Mouse (Mus musculus) cerebral cortex, adult 2 months (tissue): Measurements from ENCODE around the gene Col5a1.

ENCODE experiments used
- WGBS: fragments of 180-500 bp; shearing (Covaris S2); methylation state at CpG from one replicate; pipeline ENCODE4 v1.1.7; 2018; 5-methylcytosine and 5-hydroxymethylcytosine counted together

Col5a1 gene

GRCm38 (mm10) chr2:27962406-27962805, 76.2 kb downstream of the Col5a1 start:
- WGBS: 83% methylated on average over 3 of the region's 3 CpGs

- WGBS: 22% methylated on average over 6 of the region's 6 CpGs
Observed at GRCm38 (mm10) chr2:27969158-27969557, 82.9 kb downstream of the Col5a1 start.

GRCm38 (mm10) chr2:27973840-27974239, 87.6 kb downstream of the Col5a1 start:
- WGBS: 71% methylated on average over 3 of the region's 3 CpGs

GRCm38 (mm10) chr2:27975786-27976185, 89.6 kb downstream of the Col5a1 start:
- 40% methylated on average over 3 of the region's 3 CpGs for whole genome bisulfite sequencing

GRCm38 (mm10) chr2:27976512-27976911, 90.3 kb downstream of the Col5a1 start:
- WGBS: 65% methylated on average over 4 of the region's 4 CpGs

GRCm38 (mm10) chr2:27981066-27981465, 94.8 kb downstream of the Col5a1 start:
- 93% methylated on average over 2 of the region's 2 CpGs for WGBS

- WGBS: 83% methylated on average over 14 of the region's 14 CpGs
Observed at GRCm38 (mm10) chr2:27981621-27982535, 95.7 kb downstream of the Col5a1 start.

GRCm38 (mm10) chr2:27983884-27984283, 97.7 kb downstream of the Col5a1 start:
- 63% methylated on average over 3 of the region's 3 CpGs for WGBS

GRCm38 (mm10) chr2:27986751-27987150, 100.5 kb downstream of the Col5a1 start:
- WGBS: 97% methylated on average over 4 of the region's 4 CpGs

- WGBS: 47% methylated on average over 13 of the region's 13 CpGs
Observed at GRCm38 (mm10) chr2:27990430-27991211, 104.4 kb downstream of the Col5a1 start.

GRCm38 (mm10) chr2:27993416-27993815, 107.2 kb downstream of the Col5a1 start:
- 87% methylated on average over 5 of the region's 5 CpGs for WGBS

GRCm38 (mm10) chr2:27999996-28000583, 113.9 kb downstream of the Col5a1 start:
- WGBS: 89% methylated on average over 9 of the region's 9 CpGs

GRCm38 (mm10) chr2:28000660-28001059, 114.4 kb downstream of the Col5a1 start:
- 90% methylated on average over 3 of the region's 3 CpGs for WGBS

GRCm38 (mm10) chr2:28001206-28001605, 115.0 kb downstream of the Col5a1 start:
- 81% methylated on average over 11 of the region's 11 CpGs for WGBS

- WGBS: 96% methylated on average over 4 of the region's 4 CpGs
Observed at GRCm38 (mm10) chr2:28005187-28005586, 119.0 kb downstream of the Col5a1 start.

GRCm38 (mm10) chr2:28008261-28008660, 122.0 kb downstream of the Col5a1 start:
- 48% methylated on average over 4 of the region's 4 CpGs for WGBS

- 53% methylated on average over 3 of the region's 3 CpGs for WGBS
Observed at GRCm38 (mm10) chr2:28012367-28012766, 126.1 kb downstream of the Col5a1 start.

- WGBS: 92% methylated on average over 3 of the region's 3 CpGs
Observed at GRCm38 (mm10) chr2:28014778-28015177, 128.6 kb downstream of the Col5a1 start.

- WGBS: 89% methylated on average over 6 of the region's 6 CpGs
Observed at GRCm38 (mm10) chr2:28024416-28024815, 138.2 kb downstream of the Col5a1 start.

GRCm38 (mm10) chr2:28025776-28026175, 139.6 kb downstream of the Col5a1 start:
- 71% methylated on average over 4 of the region's 4 CpGs for WGBS

- WGBS: 71% methylated on average over 9 of the region's 9 CpGs
Observed at GRCm38 (mm10) chr2:28031860-28032259, 145.6 kb downstream of the Col5a1 start.

- 92% methylated on average over 11 of the region's 11 CpGs for WGBS
Observed at GRCm38 (mm10) chr2:28032469-28032868, 146.2 kb downstream of the Col5a1 start.
